Mouse (Mus musculus) CH12.LX (cell line): Measurements from ENCODE around the gene Gm13278. TPM values are rescaled to one million over a fixed set of nuclear protein-coding genes. Genes with fewer than 3 reads are reported as not detected.
"Not testable (repeated sequence)": the region's sequence is repeated elsewhere in the genome, so short reads cannot be mapped to it uniquely, and the experiment has no call there.

Experiments
- DNase-seq: peaks from one replicate; pipeline ENCODE4 v3.0.0-alpha.2; 2013; ENCODE audit errors: extremely low read depth
- H3K27ac ChIP-seq: 2 replicates; pipeline ENCODE4 v1.5.1; 2012; ENCODE audit warnings: low read depth, mild to moderate bottlenecking, control low read depth, moderate library complexity; ENCODE audit not compliant: insufficient read depth
- H3K27me3 ChIP-seq: replicated peaks from 2 replicates; pipeline ENCODE3; 2012; ENCODE audit warnings: inconsistent platforms
- H3K36me3 ChIP-seq, 2 experiments: replicated peaks in 1 of 2; 2 replicates each; pipeline versions ENCODE3 to v1.6.1; 2012; ENCODE audit warnings: inconsistent platforms in 1 of 2, low read length in 1 of 2, mild to moderate bottlenecking in 1 of 2, mixed read lengths in 1 of 2, moderate library complexity in 1 of 2; ENCODE audit not compliant: control insufficient read depth in 1 of 2, insufficient read depth in 1 of 2
- H3K4me1 ChIP-seq, 2 experiments: 2 replicates each; pipeline ENCODE4 v1.6.1; 2012; ENCODE audit warnings: inconsistent platforms in 1 of 2, moderate library complexity in 1 of 2; ENCODE audit not compliant: insufficient read depth in 2 of 2, control insufficient read depth in 1 of 2
- H3K4me2 ChIP-seq: 2 replicates; pipeline ENCODE4 v1.6.1; 2012; ENCODE audit warnings: low read depth, mild to moderate bottlenecking, control low read depth; ENCODE audit not compliant: poor library complexity, insufficient read depth, severe bottlenecking
- H3K4me3 ChIP-seq, 3 experiments: fragments of 150-350 bp in 1 of 3; sonication (generic) in 1 of 3; replicated peaks in 1 of 3; 2 replicates each; pipeline versions ENCODE3 to v1.5.1; 2011 to 2012; ENCODE audit warnings: low read depth in 2 of 3, low read length in 2 of 3, mild to moderate bottlenecking in 2 of 3, moderate library complexity in 2 of 3, control low read depth in 1 of 3, improper control_type of control experiment in 1 of 3, inconsistent platforms in 1 of 3, mixed read lengths in 1 of 3; ENCODE audit not compliant: poor library complexity in 1 of 3
- H3K79me2 ChIP-seq: replicated peaks from 2 replicates; pipeline ENCODE4 v1.6.1; 2012; ENCODE audit warnings: mild to moderate bottlenecking, moderate library complexity; ENCODE audit not compliant: control insufficient read depth, poor library complexity, insufficient read depth, severe bottlenecking; ENCODE audit errors: extremely low read depth
- H3K9ac ChIP-seq: 2 replicates; pipeline ENCODE4 v1.6.1; 2012; ENCODE audit warnings: low read depth, mild to moderate bottlenecking, control low read depth, moderate library complexity; ENCODE audit not compliant: insufficient read depth
- H3K9me3 ChIP-seq: replicated peaks from 2 replicates; pipeline ENCODE3; 2012; ENCODE audit warnings: low read length, inconsistent platforms, mixed read lengths
- SIN3A ChIP-seq: IDR thresholded peaks from 2 replicates; pipeline ENCODE4 v1.6.1; 2012; ENCODE audit warnings: low read length, improper control_type of control experiment, inconsistent platforms
- dilution Hi-C: fragments of 300-500 bp; cut with MboI; formaldehyde crosslinking; loops from 2 replicates; pipeline ENCODE4 v1.14.3; 2020; ENCODE audit warnings: low sequenced_read_pairs; ENCODE audit not compliant: extremely low pct_unique_long_range_greater_than_20kb, extremely low pct_ligation_motif_present
- in situ Hi-C: fragments of 300-500 bp; cut with MboI; formaldehyde crosslinking; loops from 3 replicates; pipeline ENCODE4 v1.14.3; 2019; ENCODE audit warnings: low sequenced_read_pairs, low pct_ligation_motif_present, low pct_unique_long_range_greater_than_20kb, mixed read lengths
- polyA plus RNA-seq: library from polyadenylated mRNA; unstranded; fragments of >175 nt; gene quantifications from 2 replicates; pipeline ENCODE4 v1.2.1, GENCODE M21; 2012; ENCODE audit warnings: low read depth; ENCODE audit not compliant: insufficient read length
- total RNA-seq, 2 experiments: library from RNA; depleted of rRNA; stranded (reverse); fragments of 300-350 nt in 1 of 2; fragments of >200 nt in 1 of 2; gene quantifications; 2 replicates each; pipeline ENCODE4 v1.2.3; 2012 to 2014

Gene Gm13278
- total and polyA plus RNA-seq, 3 experiments, result not detected

GRCm38 (mm10) chr4:88802954-88803353 lies 11.6 kb downstream of the Gm13278 start, which contains the start of gene Gm13287:
Gm13287 (plus strand) TSS chr4:88803254.
- Histone ChIP-seq H3K4me2 (peak within 1 kb of the TSS; percentile 32; the same call in 1 of the 2 replicates), H3K27me3 (peaks cover 11% of the 10 kb centered on the region)
- H3K9me3 ChIP-seq, H3K27ac ChIP-seq, DNase-seq, in situ Hi-C loops, H3K9ac ChIP-seq, H3K79me2 ChIP-seq, H3K4me1 ChIP-seq, H3K36me3 ChIP-seq, H3K4me3 ChIP-seq, dilution Hi-C loops: not testable (repeated sequence)

GRCm38 (mm10) chr4:88805231-88805630 lies 13.9 kb downstream of the Gm13278 start, which contains the start of gene Gm13288:
Gm13288 (plus strand) TSS chr4:88805531.
- dilution Hi-C loops, H3K4me2 ChIP-seq, H3K36me3 ChIP-seq, H3K9ac ChIP-seq, H3K79me2 ChIP-seq, H3K9me3 ChIP-seq, H3K27ac ChIP-seq, H3K4me1 ChIP-seq, in situ Hi-C loops, DNase-seq: not testable (repeated sequence)
- peaks cover 30% of the 10 kb centered on the region for H3K27me3 ChIP-seq
- peak within 1 kb of the TSS in 1 of 3 experiments; percentile 25 for H3K4me3 ChIP-seq

GRCm38 (mm10) chr4:88805761-88806160 lies 14.4 kb downstream of the Gm13278 start:
- H3K4me3 ChIP-seq, result peak overlapping the region in 1 of 3 experiments; percentile 25
- not testable (repeated sequence) for H3K4me2 ChIP-seq, H3K27ac ChIP-seq

GRCm38 (mm10) chr4:88815928-88816327 lies 24.6 kb downstream of the Gm13278 start, which contains the start of gene Ifna7:
Ifna7 (plus strand) TSS chr4:88816228.
- Histone ChIP-seq H3K27ac (no peak within 1 kb of the TSS), H3K4me3 (no peak within 1 kb of the TSS), H3K4me1 (no peaks in the 10 kb centered on the region), H3K9ac (no peak within 1 kb of the TSS), H3K27me3 (peaks cover 46% of the 10 kb centered on the region), H3K79me2 (no peaks in the 10 kb centered on the region), H3K4me2 (no peak within 1 kb of the TSS), H3K36me3 (no peaks in the 10 kb centered on the region), H3K9me3 (peaks cover 10% of the 10 kb centered on the region)
- dilution Hi-C loops, result no loop called here
- DNase-seq, result no peak
- in situ Hi-C loops, result no loop called here
- TF ChIP-seq SIN3A, result no peak

More at GRCm38 (mm10) chr4:88805761-88806160, 14.4 kb downstream of the Gm13278 start:
- DNase-seq, in situ Hi-C loops, H3K79me2 ChIP-seq, dilution Hi-C loops, H3K9me3 ChIP-seq, H3K36me3 ChIP-seq, H3K9ac ChIP-seq, H3K4me1 ChIP-seq: not testable (repeated sequence)
- H3K27me3 ChIP-seq, result peaks cover 36% of the 10 kb centered on the region
